Mouse (Mus musculus) ZHBTc4 (cell line): ENCODE measurements at regions not wholly inside any gene's neighbourhood (a gene's known extent, or its start where the extent isn't known, plus 50 kb on each side); places are given as distances from the start of the nearest gene placed in this dataset.

ENCODE experiments used
- DNase-seq: peaks from one replicate; pipeline ENCODE4 v3.0.0-alpha.2; 2011; ENCODE audit warnings: low read depth, low spot score

- DNase-seq, result no peak
Measured at GRCm38 (mm10) chr10:98292140-98292539, 565.6 kb upstream of the C030005K15Rik start.

- no peak for DNase-seq
Measured at GRCm38 (mm10) chr10:98305667-98306066, 579.1 kb upstream of the C030005K15Rik start.

GRCm38 (mm10) chr10:98309667-98310066 is 583.1 kb upstream of the C030005K15Rik start:
- DNase-seq, result no peak

- DNase-seq, result no peak
Measured at GRCm38 (mm10) chr10:98311403-98311802, 584.8 kb upstream of the C030005K15Rik start.

- DNase-seq, result no peak
Measured at GRCm38 (mm10) chr10:98318416-98318815, 591.9 kb upstream of the C030005K15Rik start.

- no peak for DNase-seq
Measured at GRCm38 (mm10) chr10:98323846-98324245, 590.4 kb upstream of the Atp2b1 start.

GRCm38 (mm10) chr10:98324591-98324990 is 589.6 kb upstream of the Atp2b1 start:
- no peak for DNase-seq

- DNase-seq, result no peak
Measured at GRCm38 (mm10) chr10:98325720-98326119, 588.5 kb upstream of the Atp2b1 start.

GRCm38 (mm10) chr10:98332682-98333081 is 581.5 kb upstream of the Atp2b1 start:
- DNase-seq, result no peak

GRCm38 (mm10) chr10:98333411-98334067 is 580.7 kb upstream of the Atp2b1 start:
- DNase-seq, result no peak

GRCm38 (mm10) chr10:98343827-98344226 is 570.4 kb upstream of the Atp2b1 start:
- no peak for DNase-seq

GRCm38 (mm10) chr10:98349466-98349865 is 564.7 kb upstream of the Atp2b1 start:
- no peak for DNase-seq

- DNase-seq, result no peak
Measured at GRCm38 (mm10) chr10:98350318-98350926, 563.8 kb upstream of the Atp2b1 start.

GRCm38 (mm10) chr10:98352061-98352460 is 562.1 kb upstream of the Atp2b1 start:
- no peak for DNase-seq

GRCm38 (mm10) chr10:98354486-98354885 is 559.7 kb upstream of the Atp2b1 start:
- no peak for DNase-seq

- DNase-seq, result no peak
Measured at GRCm38 (mm10) chr10:98364604-98365003, 549.6 kb upstream of the Atp2b1 start.

GRCm38 (mm10) chr10:98372561-98372960 is 541.6 kb upstream of the Atp2b1 start:
- DNase-seq, result no peak

- no peak for DNase-seq
Measured at GRCm38 (mm10) chr10:98373314-98373713, 540.9 kb upstream of the Atp2b1 start.

- DNase-seq, result no peak
Measured at GRCm38 (mm10) chr10:98374684-98375083, 539.5 kb upstream of the Atp2b1 start.

GRCm38 (mm10) chr10:98388543-98388942 is 525.7 kb upstream of the Atp2b1 start:
- no peak for DNase-seq

GRCm38 (mm10) chr10:98399864-98400263 is 514.3 kb upstream of the Atp2b1 start:
- no peak for DNase-seq

- no peak for DNase-seq
Measured at GRCm38 (mm10) chr10:98417807-98418743, 496.1 kb upstream of the Atp2b1 start.
